Mouse (Mus musculus): ENCODE data around the gene Tmem189.
"Not testable (repeated sequence)": the region's sequence is repeated elsewhere in the genome, so short reads cannot be mapped to it uniquely, and the experiment has no call there.

Gene Tmem189

GRCm38 (mm10) chr2:167651622-167652021, 38.0 kb downstream of the Tmem189 start:
- DNase-seq (ENCODE audit: low spot score): no peak

GRCm38 (mm10) chr2:167649290-167650032, 40.2 kb downstream of the Tmem189 start:
- DNase-seq (ENCODE audit: low spot score): no peak

- peak; percentile 14 for DNase-seq (ENCODE audit: low spot score)
These were observed 43.2 kb downstream of the Tmem189 start for GRCm38 (mm10) chr2:167646411-167646810.

- DNase-seq (ENCODE audit: low spot score): not testable (repeated sequence)
These were observed 46.1 kb downstream of the Tmem189 start for GRCm38 (mm10) chr2:167643356-167644052.

- no peak for DNase-seq (ENCODE audit: low spot score)
These were observed 47.5 kb downstream of the Tmem189 start for GRCm38 (mm10) chr2:167642164-167642563.

- DNase-seq (ENCODE audit: low spot score): peak; percentile 54
These were observed 48.3 kb downstream of the Tmem189 start for GRCm38 (mm10) chr2:167641337-167641736.

GRCm38 (mm10) chr2:167640279-167640678, 49.3 kb downstream of the Tmem189 start:
- DNase-seq (ENCODE audit: low spot score): peak; percentile 47

- no peak for DNase-seq (ENCODE audit: low spot score)
These were observed 54.6 kb downstream of the Tmem189 start for GRCm38 (mm10) chr2:167634865-167635512.

- DNase-seq (ENCODE audit: low spot score): peak; percentile 100
These were observed 55.3 kb downstream of the Tmem189 start for GRCm38 (mm10) chr2:167634338-167634770.

GRCm38 (mm10) chr2:167633537-167633872, 56.1 kb downstream of the Tmem189 start:
- DNase-seq (ENCODE audit: low spot score): no peak

GRCm38 (mm10) chr2:167632731-167633536, 56.7 kb downstream of the Tmem189 start:
- no peak for DNase-seq (ENCODE audit: low spot score)

GRCm38 (mm10) chr2:167631591-167632448, 57.8 kb downstream of the Tmem189 start, which contains the start of gene Ube2v1:
Gene Ube2v1, minus strand, starts transcription at chr2:167632095.
- DNase-seq (ENCODE audit: low spot score): peak; percentile 97

GRCm38 (mm10) chr2:167631181-167631590, 58.4 kb downstream of the Tmem189 start:
- no peak for DNase-seq (ENCODE audit: low spot score)

GRCm38 (mm10) chr2:167630421-167630820, 59.2 kb downstream of the Tmem189 start:
- no peak for DNase-seq (ENCODE audit: low spot score)

GRCm38 (mm10) chr2:167629665-167630209, 59.9 kb downstream of the Tmem189 start:
- no peak for DNase-seq (ENCODE audit: low spot score)

- no peak for DNase-seq (ENCODE audit: low spot score)
These were observed 60.8 kb downstream of the Tmem189 start for GRCm38 (mm10) chr2:167628872-167629271.

- DNase-seq (ENCODE audit: low spot score): no peak
These were observed 62.6 kb downstream of the Tmem189 start for GRCm38 (mm10) chr2:167627019-167627418.

- DNase-seq (ENCODE audit: low spot score): no peak
These were observed 64.0 kb downstream of the Tmem189 start for GRCm38 (mm10) chr2:167625670-167626069.

- no peak for DNase-seq (ENCODE audit: low spot score)
These were observed 65.1 kb downstream of the Tmem189 start for GRCm38 (mm10) chr2:167624368-167625075.

GRCm38 (mm10) chr2:167622965-167623364, 66.7 kb downstream of the Tmem189 start:
- DNase-seq (ENCODE audit: low spot score): no peak
